Mouse (Mus musculus) ES-E14 (cell line): ENCODE results near the gene Exph5. TPM values are rescaled to one million over a fixed set of nuclear protein-coding genes. Genes with fewer than 3 reads are reported as not detected.

Experiments used
- DNase-seq: peaks from one replicate; pipeline ENCODE4 v3.0.0-alpha.2; 2013; ENCODE audit warnings: low read depth, low spot score
- H3K27ac ChIP-seq: 2 replicates; pipeline ENCODE4 v1.5.1; 2012; ENCODE audit warnings: low read depth, mild to moderate bottlenecking, low read length, moderate library complexity, mixed read lengths; ENCODE audit not compliant: poor library complexity, insufficient read depth, severe bottlenecking
- H3K36me3 ChIP-seq: 2 replicates; pipeline ENCODE4 v1.6.1; 2012; ENCODE audit warnings: mild to moderate bottlenecking, low read length, moderate library complexity, mixed read lengths; ENCODE audit not compliant: control insufficient read depth, poor library complexity, insufficient read depth, severe bottlenecking
- H3K4me1 ChIP-seq, 2 experiments: fragments of 150-350 bp in 1 of 2; sonication (generic) in 1 of 2; 2 replicates each; pipeline ENCODE4 v1.6.1; 2012; ENCODE audit warnings: low read length in 2 of 2, mild to moderate bottlenecking in 1 of 2, mixed read lengths in 1 of 2; ENCODE audit not compliant: control insufficient read depth in 2 of 2, insufficient read depth in 2 of 2, poor library complexity in 1 of 2
- H3K4me3 ChIP-seq, 2 experiments: fragments of 150-350 bp in 1 of 2; sonication (generic) in 1 of 2; 2 replicates each; pipeline ENCODE4 v1.5.1; 2012; ENCODE audit warnings: low read length in 2 of 2, low read depth in 1 of 2, mild to moderate bottlenecking in 1 of 2, mixed read lengths in 1 of 2; ENCODE audit not compliant: insufficient read depth in 1 of 2, poor library complexity in 1 of 2, severe bottlenecking in 1 of 2
- H3K9ac ChIP-seq: 2 replicates; pipeline ENCODE4 v1.6.1; 2012; ENCODE audit warnings: low read depth, mild to moderate bottlenecking, low read length, mixed read lengths; ENCODE audit not compliant: poor library complexity, insufficient read depth, severe bottlenecking
- H3K9me3 ChIP-seq: fragments of 150-350 bp; sonication (generic); 2 replicates; pipeline ENCODE4 v1.6.1; 2012; ENCODE audit warnings: low read depth, mild to moderate bottlenecking, low read length; ENCODE audit not compliant: control insufficient read depth, insufficient read depth
- CHD2 ChIP-seq: IDR thresholded peaks from 2 replicates; pipeline ENCODE4 v1.6.1; 2014; ENCODE audit warnings: mild to moderate bottlenecking, low read depth, low read length, inconsistent platforms
- HCFC1 ChIP-seq: IDR thresholded peaks from 2 replicates; pipeline ENCODE4 v1.6.1; 2012; ENCODE audit warnings: low read length, inconsistent platforms, borderline replicate concordance; ENCODE audit not compliant: insufficient read depth
- MAFK ChIP-seq: IDR thresholded peaks from 2 replicates; pipeline ENCODE4 v1.6.1; 2014; ENCODE audit warnings: mild to moderate bottlenecking, low read depth, low read length, inconsistent platforms; ENCODE audit not compliant: insufficient read depth
- ZC3H11A ChIP-seq: IDR thresholded peaks from 2 replicates; pipeline ENCODE4 v1.6.1; 2012; ENCODE audit warnings: low read depth, mild to moderate bottlenecking, inconsistent platforms, low read length, borderline replicate concordance
- ZNF384 ChIP-seq: IDR thresholded peaks from 2 replicates; pipeline ENCODE4 v1.6.1; 2012; ENCODE audit warnings: low read depth, low read length, inconsistent platforms
- in situ Hi-C, 2 experiments: fragments of 600-800 bp; cut with MboI; formaldehyde crosslinking; loops; one replicate each; pipeline ENCODE4 v1.15.1; 2025; ENCODE audit warnings: low sequenced_read_pairs in 2 of 2, inconsistent platforms in 1 of 2; ENCODE audit not compliant: unreplicated experiment in 2 of 2
- total RNA-seq: library from RNA; depleted of rRNA; stranded (reverse); fragments of 300-350 nt; gene quantifications from 2 replicates; pipeline ENCODE4 v1.2.3, GENCODE M21; 2012

Exph5 gene
- total RNA-seq, 1 experiment, result 0.27 TPM

DNA sequence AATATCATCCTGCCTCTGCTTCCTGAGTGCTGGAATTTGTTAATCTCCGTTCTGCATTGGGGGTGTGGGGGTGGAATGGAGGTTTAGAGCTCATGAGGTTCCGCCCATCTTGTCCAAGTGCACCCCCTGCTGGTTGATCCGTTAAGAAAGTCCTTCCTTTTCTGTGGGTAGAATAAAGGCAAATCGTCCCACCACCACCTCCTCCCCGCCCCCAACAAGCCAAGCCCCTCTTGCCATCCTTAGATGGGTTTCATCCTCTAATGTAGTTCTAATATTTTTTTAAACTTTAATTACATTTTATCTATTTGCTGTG, 96.9 kb downstream of the Exph5 start:
- Histone ChIP-seq H3K4me3 (peak overlapping the region; percentile 51 to 78), H3K36me3 (no peaks in the 10 kb centered on the region; the same call in 1 of the 2 replicates), H3K27ac (no peak overlapping the region), H3K4me1 (peaks cover 4 to 6% of the 10 kb centered on the region in 2 experiments), H3K9me3 (no peaks in the 10 kb centered on the region), H3K9ac (0 out of 2 replicates have a peak overlapping the region, but pooled peaks have one; percentile 5)
- peak; percentile 68; the same call in 1 of the 2 replicates for TF ChIP-seq ZC3H11A
- no peak for TF ChIP-seq ZNF384
- DNase-seq, result peak; percentile 90
- in situ Hi-C loops, result loop anchor here in 1 of 2 experiments (25.0 kb wide), 1 partner anchor 136 kb away; no protein-coding TSS in a partner anchor

DNA sequence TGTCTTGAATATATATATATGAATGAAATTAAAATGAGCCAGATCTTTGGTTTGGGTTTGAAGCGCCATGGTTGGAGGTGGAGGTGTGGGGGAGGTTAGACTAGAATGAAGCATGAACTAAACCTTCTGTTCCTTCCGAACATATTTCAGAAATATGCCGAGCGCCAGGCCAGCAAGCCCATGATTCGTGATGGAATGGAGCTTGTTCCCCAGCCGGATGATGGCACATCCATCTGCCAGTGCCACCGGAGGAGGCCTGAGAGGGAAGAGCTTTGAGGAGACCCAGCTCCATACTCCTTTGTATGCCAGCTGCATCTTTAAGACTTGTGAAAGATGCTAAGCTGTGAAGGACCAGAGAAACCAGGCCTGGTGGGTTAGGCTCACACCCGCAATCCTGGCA, 98.1 kb downstream of the Exph5 start:
- no peaks in the 10 kb centered on the region; the same call in 1 of the 2 replicates for H3K36me3 ChIP-seq
- TF ChIP-seq ZC3H11A, result no peak
- no peak overlapping the region for H3K27ac ChIP-seq
- no peak overlapping the region for H3K4me3 ChIP-seq
- in situ Hi-C loops, result loop anchor here in 1 of 2 experiments (25.0 kb wide), 1 partner anchor 137 kb away; no protein-coding TSS in a partner anchor
- peaks cover 4 to 7% of the 10 kb centered on the region in 2 experiments for H3K4me1 ChIP-seq
- DNase-seq, result no peak
- H3K9ac ChIP-seq, result no peak overlapping the region
- H3K9me3 ChIP-seq, result no peaks in the 10 kb centered on the region

DNA sequence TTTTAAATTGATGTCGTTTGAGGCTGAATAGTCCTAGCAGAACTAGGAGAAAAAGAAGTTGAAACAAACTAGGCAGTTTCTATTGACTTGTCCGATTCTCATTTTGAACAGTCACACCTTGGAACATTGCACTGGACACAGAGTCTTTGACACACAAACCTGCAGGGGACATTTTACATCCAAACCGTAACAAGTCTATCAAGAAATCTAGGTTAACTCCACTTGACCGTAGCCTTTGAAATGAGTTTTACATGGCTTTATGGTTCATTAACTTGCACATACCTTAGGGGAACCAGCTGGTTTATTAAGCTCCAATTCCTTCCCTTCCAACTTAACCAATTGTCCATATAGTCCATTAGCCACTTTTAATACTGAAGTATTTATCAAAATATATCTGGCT, 99.2 kb downstream of the Exph5 start:
- H3K4me3 ChIP-seq, result no peak overlapping the region
- no peak for DNase-seq
- no peak overlapping the region for H3K9ac ChIP-seq
- peaks cover 5 to 7% of the 10 kb centered on the region in 2 experiments for H3K4me1 ChIP-seq
- TF ChIP-seq CHD2 (no peak), ZC3H11A (no peak), MAFK (no peak)
- H3K9me3 ChIP-seq, result no peaks in the 10 kb centered on the region
- in situ Hi-C loops, result no loop called here
- H3K27ac ChIP-seq, result no peak overlapping the region
- no peaks in the 10 kb centered on the region; the same call in 1 of the 2 replicates for H3K36me3 ChIP-seq

DNA sequence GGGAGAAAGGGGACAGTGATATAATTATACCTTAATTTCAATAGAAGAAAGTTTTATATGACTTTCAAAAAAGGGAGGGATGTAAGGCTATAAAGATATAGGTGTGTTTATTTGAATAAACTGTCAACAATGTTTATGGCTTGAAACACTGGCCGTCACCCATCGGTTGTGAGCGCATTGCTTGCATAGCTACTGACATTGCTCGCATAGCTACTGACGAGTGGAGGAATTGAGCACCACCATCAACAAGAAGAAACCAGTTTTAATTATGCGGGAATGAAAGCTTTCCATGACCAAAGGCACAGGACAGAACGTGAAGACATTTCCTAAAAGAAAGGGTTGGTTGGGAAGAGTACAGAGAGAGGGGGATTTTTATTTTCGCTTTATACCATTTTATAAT, 99.7 kb downstream of the Exph5 start:
- Histone ChIP-seq H3K9ac (no peak overlapping the region), H3K36me3 (no peaks in the 10 kb centered on the region; the same call in 1 of the 2 replicates), H3K27ac (no peak overlapping the region), H3K4me1 (peaks cover 6 to 7% of the 10 kb centered on the region in 2 experiments), H3K4me3 (no peak overlapping the region), H3K9me3 (no peaks in the 10 kb centered on the region)
- DNase-seq, result no peak
- in situ Hi-C loops, result no loop called here
- TF ChIP-seq MAFK (no peak), HCFC1 (no peak), ZNF384 (no peak), ZC3H11A (no peak), CHD2 (no peak)

DNA sequence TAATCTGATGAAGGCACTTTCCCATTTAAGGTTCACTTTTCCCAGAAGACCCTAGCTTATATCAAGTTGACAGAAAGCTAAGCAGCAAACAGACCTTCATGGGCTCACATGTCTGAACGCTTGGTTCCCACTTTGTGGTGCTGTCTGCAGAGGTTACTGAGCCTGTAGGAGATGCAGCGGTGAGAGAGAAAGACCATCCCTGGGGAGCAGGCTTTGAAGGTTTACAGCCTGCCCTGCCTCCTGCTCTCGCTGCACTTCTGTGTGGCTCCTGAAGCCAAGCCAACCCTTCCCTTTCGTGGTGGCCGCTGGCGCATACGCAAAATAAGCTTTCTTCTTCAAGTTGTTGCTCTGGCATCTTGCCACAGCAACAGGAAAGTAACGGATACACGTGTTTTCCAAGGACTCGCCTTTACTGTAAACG, 100.8 kb downstream of the Exph5 start, which contains the start of gene 4930550C14Rik:
4930550C14Rik (plus strand) TSS at position 35 of the 421 bp plus-strand sequence.
- peak within 1 kb of the TSS; percentile 18 to 76 for H3K4me3 ChIP-seq
- H3K4me1 ChIP-seq, result peaks cover 6 to 7% of the 10 kb centered on the region in 2 experiments
- H3K27ac ChIP-seq, result no peak within 1 kb of the TSS; the same call in 1 of the 2 replicates
- DNase-seq, result no peak
- H3K9me3 ChIP-seq, result no peaks in the 10 kb centered on the region
- H3K9ac ChIP-seq, result peak within 1 kb of the TSS; percentile 65; the same call in 1 of the 2 replicates
- in situ Hi-C loops, result no loop called here
- H3K36me3 ChIP-seq, result no peaks in the 10 kb centered on the region; the same call in 1 of the 2 replicates
- TF ChIP-seq HCFC1, result no peak
- TF ChIP-seq ZNF384, result no peak
- no peak for TF ChIP-seq CHD2
- no peak for TF ChIP-seq MAFK
- no peak for TF ChIP-seq ZC3H11A
